Mouse (Mus musculus) kidney, postnatal 4 days (tissue): ENCODE measurements around the gene Galnt14.

ENCODE experiments used
- DNase-seq, 2 experiments: peaks; one replicate each; pipeline ENCODE4 v3.0.0; 2021; ENCODE audit warnings: mixed read lengths in 2 of 2

The Galnt14 gene

GRCm38 (mm10) chr17:73568204-73568603 lies 142.0 kb downstream of the Galnt14 start:
- DNase-seq = no peak

GRCm38 (mm10) chr17:73561149-73561548 lies 149.1 kb downstream of the Galnt14 start:
- no peak for DNase-seq

DNA sequence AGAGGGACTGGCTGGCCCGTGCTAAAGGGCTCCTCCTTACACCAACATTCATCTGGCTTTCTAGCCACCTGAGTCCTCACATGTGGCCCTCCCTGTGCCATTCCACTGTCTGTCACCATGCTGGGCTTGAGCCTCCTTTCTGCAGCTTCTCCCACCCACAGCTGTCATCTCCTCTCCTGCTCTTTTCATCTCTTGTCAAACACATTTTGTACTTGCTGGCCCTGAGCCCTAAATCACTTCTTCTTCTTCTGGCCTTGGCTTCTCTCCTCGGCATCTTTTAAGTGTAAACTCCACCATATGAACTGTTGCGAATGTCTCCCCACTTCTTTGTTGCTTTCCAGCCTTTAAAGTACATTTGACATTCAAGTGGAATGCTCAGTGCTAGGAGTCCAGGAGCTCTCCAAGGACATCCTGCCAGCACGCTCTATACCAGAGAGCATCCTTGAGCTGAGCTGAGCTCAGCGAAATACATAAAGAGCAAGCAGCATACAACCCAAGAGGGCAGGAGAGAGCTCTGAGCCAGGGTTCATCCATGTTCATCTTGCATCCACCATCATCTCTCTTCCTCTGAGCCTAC lies 150.0 kb downstream of the Galnt14 start:
- DNase-seq = no peak

DNA sequence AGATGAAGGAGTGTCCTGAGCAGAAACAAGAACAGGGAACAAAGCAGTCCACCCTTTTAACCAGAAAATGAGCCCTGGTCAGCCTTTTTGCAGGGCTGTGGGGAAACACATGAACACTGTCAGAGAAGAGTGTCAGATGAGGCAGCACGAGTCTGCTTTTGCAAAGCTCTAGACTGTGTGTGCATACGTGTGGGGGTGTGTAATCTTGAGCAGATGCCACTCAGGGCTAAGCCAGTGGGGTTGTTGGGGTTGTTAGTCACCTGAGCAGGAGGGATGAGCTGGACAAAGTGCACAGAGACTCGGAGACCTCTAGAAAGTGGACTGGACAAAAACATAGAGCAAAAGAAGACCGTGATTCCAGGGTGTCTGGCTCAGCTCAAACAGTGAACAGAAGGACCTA lies 150.8 kb downstream of the Galnt14 start:
- no peak for DNase-seq

DNA sequence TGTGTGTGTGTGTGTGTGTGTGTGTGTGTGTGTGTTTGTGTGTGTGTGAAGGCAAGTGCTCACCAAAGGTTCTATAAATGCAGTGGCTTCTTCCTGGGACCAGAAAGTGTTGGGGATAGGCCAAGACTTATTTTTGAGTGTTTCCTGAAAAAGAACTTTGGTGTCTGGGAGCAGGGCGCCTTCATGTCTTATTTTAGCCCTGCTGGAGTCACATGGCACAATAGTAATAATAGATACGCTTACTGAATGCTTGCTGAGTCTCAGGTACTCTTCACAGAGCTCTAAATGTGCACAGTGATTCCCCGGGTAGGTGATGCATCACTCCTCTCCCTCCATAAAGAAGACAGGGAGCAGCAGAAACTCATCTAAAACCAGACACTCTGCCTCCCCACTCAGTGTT lies 153.2 kb downstream of the Galnt14 start:
- no peak for DNase-seq

DNA sequence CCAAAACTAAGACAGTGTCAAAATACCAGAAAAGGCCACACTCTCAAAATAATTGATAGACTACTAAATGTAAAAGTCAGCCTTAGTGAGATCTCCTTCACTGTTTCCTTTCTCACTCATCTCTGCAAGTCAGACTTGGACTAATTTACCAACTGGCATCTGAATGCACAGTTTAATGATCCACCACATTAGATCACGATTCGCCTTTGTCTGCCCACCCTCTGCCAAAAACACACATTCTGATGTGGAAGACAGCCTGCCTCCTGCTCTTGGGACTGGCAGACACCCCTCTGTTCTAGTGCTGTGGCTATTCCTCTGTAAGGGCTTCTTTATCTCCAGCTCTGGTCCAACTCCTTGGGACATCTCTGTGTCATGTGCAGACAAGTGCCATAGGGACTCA lies 153.8 kb downstream of the Galnt14 start:
- DNase-seq = no peak

DNA sequence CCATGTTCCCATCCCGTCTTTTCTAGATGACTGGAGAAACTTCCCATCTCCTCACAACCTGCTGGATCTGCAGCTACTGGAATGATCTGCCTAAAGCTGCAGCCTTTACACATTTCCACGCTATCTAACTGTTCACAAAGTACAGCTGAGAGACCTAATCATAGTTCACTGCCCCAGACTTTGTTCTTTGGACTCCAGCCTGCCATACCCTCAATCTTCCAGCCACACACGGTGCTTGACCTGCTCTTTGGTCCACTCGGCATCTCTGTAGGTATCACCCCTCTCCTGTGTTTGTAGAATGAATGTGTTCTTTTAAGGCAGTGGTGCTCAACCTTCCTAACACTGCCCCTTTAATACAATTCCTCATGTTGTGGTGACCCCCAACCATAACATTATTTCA lies 155.6 kb downstream of the Galnt14 start:
- no peak for DNase-seq

GRCm38 (mm10) chr17:73548783-73549566 lies 161.3 kb downstream of the Galnt14 start:
- DNase-seq = peak; percentile 54 to 59

GRCm38 (mm10) chr17:73548119-73548518 lies 162.1 kb downstream of the Galnt14 start:
- DNase-seq = peak; percentile 46 to 59

DNA sequence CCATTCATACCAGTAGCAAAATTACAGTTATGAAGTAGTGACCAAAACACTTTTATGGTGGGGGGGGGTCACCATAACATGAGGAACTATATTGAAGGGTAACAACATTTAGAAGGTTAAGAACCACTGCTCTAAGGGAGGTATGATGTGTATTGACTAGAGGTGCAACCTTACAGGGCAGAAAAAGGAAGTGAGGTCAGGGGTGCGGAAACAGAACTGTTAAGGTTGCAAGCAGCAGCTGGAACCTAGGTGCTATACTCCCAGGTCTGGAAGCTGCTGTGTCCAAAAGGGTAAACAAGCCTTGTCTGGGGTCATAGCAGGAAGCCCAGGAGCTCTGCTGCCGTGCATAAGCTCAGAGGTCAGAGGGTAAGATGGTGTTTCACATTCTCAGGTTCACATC lies 162.8 kb downstream of the Galnt14 start:
- no peak for DNase-seq

DNA sequence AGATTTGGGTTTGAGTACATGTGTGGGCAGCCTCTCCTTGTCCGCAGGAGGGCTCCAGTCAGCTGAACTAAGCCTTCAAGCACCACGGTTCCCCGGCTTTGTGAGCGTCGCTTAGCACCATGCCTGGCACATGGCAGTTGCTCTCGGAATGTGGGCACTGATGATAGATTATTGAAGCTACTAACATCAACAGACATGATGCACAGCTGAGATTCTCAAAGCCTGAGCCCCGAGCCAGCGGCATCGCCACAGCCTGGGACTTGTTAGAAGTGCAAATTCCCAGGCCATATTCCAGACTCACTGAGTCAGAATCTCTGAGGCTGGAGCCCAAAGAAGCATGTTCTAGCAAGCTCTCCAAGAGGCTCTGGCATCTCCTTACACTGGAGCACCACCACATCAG lies 168.3 kb downstream of the Galnt14 start:
- no peak for DNase-seq

GRCm38 (mm10) chr17:73541233-73541570 lies 169.1 kb downstream of the Galnt14 start:
- DNase-seq = no peak

DNA sequence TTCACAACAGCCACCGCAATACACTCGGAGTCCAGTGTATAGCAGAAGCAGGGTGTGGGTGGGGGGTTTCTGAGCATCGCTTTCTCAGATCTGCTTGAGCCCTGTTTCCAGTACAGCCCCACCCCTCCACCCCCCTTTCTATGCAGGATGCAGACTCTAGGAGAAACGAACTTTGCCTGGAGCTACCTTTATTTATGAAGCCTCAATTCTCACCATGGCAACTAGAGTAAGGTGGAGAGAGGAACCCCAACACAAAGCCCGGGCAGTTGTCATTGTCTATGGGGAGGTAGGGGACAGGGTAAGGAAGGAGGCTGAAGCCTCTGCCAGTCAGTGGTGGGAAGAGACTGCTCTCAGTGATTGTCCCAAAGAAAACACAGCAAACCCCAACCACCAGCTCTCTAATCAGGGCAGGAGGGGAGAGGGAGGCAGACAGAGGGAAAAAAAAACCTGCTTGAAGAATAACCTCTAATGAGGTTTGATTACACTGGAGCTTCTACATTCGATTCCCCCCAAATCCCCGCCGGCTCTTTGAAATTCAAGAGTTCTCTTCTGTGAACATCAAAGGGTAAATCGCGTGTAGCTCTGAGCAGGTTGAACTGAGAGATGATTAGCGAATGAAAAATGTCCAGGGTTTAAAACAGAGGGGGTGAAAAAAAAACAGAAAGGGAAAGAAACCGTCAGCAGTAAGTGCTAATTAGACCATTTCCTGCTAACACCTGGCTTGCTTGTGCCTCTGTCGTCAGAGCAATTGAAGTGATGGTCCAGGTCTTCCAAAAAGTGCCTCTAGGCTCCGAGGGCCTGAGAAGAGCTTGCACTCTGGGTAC lies 169.6 kb downstream of the Galnt14 start:
- no peak for DNase-seq

DNA sequence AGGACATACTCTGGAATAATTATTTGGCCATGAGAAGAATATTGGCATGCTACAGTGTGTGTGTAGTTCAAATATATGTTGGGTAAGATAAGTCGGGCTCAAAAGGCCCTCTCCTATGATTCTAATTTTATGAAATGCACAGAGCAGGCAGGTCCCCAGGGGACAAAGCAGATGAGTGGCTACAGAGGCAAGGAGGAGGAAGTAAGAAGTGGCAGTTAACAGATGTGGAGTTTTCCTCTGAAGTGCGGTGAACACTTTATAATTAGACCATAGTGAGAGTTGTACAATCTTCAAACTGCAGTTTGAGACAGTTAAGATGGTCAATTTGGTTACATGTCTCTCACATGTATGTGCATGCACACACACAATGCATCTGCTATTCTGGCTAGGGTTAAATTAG lies 178.4 kb downstream of the Galnt14 start:
- DNase-seq = no peak

DNA sequence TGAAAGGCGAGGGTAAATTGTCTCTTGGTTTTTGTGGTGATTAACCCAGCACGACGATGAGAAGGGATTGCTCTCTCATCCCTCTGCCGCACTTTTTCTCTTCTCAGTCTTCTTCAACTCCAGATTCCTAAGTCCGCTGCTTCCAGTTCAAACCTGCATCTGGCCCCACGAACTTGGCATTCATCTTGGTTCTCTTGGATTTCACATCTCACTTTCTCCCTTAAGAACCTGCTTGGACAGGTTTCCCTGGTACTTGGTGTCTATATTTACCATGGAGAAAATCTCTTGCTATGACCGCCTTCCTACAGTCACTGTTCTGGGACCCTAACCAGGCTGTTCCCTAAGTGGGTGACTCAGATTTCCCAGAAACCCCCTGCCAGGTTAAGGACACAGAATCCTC lies 188.1 kb downstream of the Galnt14 start:
- DNase-seq = no peak

GRCm38 (mm10) chr17:73519350-73519749 lies 190.9 kb downstream of the Galnt14 start:
- no peak for DNase-seq

DNA sequence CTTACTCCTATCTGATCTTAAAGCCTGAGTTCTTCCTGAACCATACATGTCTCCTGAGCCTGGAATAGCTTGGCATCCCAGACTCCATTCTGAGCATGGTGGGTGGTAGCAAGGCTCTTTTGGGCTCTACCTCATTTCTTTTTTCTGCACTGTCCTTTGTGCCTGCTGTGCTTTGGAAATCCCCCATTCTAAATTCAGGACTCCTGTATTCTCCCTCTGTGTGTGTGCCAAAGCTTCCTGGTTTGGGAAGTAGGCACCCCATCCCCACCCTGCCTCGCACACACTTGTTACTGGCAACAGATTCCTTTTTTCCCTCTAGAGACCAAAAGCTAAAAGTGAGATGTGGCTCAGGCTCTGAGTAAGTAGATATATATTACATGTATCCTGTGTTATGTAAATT lies 191.9 kb downstream of the Galnt14 start:
- no peak for DNase-seq

GRCm38 (mm10) chr17:73515506-73515905 lies 194.7 kb downstream of the Galnt14 start:
- no peak for DNase-seq

DNA sequence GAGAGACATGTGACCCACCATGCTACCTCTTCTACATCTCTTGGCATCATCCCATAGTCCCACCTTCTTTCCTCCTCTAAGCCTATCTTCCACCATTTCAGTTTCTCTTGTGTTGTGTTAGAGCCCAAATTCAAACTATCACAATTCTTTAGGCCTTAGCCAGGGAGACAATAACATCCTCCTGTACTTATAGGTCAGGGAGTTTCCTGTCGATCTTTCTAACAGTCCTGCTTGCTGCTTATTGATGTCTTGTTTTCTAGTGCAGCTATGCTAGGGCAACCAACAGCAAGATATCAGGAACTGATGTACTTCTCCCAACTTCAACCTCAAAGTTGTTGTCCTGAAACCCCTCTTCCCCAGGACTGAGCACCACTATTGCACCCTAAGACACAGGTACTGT lies 195.4 kb downstream of the Galnt14 start:
- no peak for DNase-seq

GRCm38 (mm10) chr17:73514258-73514657 lies 196.0 kb downstream of the Galnt14 start:
- DNase-seq = no peak

DNA sequence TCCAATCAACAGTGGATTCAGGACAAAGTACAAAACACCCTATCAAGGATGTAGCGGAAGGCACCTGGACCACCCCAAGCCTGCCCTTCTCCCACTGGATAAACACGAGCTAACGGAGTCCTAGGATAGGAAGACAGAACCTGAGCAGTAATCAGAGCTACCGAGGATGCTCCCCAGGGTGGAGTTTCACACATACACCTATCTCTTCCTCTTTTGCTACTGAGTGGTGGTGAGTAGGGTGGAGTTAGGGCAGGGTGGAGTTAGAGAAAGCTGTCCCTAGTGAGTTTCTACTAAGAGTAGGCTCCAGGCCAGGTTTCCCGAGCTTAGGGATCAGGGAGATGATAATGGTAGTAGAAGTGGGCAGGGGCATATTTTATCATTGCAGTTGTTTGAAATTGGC lies 197.4 kb downstream of the Galnt14 start:
- no peak for DNase-seq

DNA sequence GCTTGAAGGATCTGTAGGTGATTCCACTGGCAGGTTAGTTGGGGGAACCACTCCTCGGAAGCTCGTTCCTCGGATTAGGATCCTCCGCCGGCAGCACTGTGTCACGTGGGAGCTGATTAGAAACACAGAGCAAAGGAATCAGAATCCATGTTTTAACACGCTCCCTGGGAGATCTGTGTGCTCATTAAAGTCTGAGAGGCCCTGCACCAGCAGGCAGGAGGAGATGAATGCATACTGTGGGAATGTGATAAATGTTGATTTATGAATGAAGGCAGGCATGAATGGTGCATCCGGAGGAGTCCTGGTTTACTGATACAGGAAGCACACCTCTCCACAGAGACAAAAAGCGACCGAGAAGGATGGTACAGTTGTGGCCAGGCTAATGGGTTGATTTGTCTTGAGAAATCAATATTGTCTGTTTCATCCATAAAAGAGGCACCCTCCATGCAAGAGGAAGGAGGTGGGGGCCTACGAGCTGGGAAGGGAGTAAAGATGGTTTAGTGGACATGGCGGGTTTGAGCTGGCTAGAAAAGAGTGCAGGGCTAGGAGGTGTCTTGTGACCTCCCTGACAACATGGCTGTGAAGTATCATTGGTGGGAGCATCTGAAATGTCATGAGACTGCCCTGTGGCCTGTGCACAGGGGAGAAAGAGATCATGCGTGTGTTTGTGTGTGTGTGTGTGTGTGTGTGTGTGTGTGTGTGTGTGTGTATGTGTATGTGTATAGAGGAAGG lies 202.3 kb downstream of the Galnt14 start:
- DNase-seq = no peak

- no peak for DNase-seq
Observed at GRCm38 (mm10) chr17:73504111-73504510, 206.1 kb downstream of the Galnt14 start.
